Mouse (Mus musculus): ENCODE results near the gene Hoxb13.

- TF ChIP-seq POLR2A (IDR thresholded peaks at IDR 0.05; ENCODE audit: borderline replicate concordance, insufficient read depth, low read length) = no peak
- no peak for TF ChIP-seq CTCF (IDR thresholded peaks at IDR 0.05; ENCODE audit: borderline replicate concordance, insufficient read depth, low read depth, low read length)
Observed at GRCm38 (mm10) chr11:96169016-96169415, 25.1 kb upstream of the Hoxb13 start.
